Mouse (Mus musculus): ENCODE measurements around the gene Sytl3. TPM values are rescaled to one million over a fixed set of nuclear protein-coding genes. Genes with fewer than 3 reads are reported as not detected.
"Not testable (repeated sequence)": the region's sequence is repeated elsewhere in the genome, so short reads cannot be mapped to it uniquely, and the experiment has no call there.

The Sytl3 gene
- under 1 TPM; 0.16 to 0.34 TPM for total RNA-seq (2021)
- 0.12 and 0.23 TPM in 2 replicates for polyA plus RNA-seq (2012; rRNA removed)
- long read RNA-seq, result 0 reads

DNA sequence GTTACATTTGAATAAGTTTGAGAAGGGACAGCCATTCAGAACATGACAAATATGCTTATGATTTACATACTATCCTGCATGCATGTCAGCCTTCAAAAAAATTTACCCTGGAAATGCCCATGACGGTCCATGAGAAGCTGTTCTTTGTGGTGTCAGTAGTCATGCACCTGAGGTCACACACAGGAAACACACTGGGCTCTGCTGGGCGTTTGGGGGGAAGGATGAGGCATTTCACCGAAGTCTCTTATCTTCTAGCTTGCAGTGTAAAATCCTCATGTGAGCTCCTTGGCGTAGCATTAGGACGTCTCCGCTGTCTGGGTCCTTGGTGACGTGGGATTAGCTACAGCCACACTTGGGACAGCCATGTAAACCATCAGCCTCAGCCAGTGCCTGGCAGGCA lies at the start of gene Sytl3:
TSS of gene Sytl3 (plus strand) at position 293 of the 400 bp plus-strand sequence.
- H3K36me3 ChIP-seq (ENCODE audit: control insufficient read depth, insufficient read depth, low read length); DNase-seq; intact Hi-C loops (cut with DNase I); H3K9ac ChIP-seq (ENCODE audit: low read depth, low read length); H3K27me3 ChIP-seq (ENCODE audit: control insufficient read depth, insufficient read depth, low read length); H3K4me1 ChIP-seq (ENCODE audit: control insufficient read depth, insufficient read depth, low read length); H3K27ac ChIP-seq; H3K4me3 ChIP-seq; H3K79me2 ChIP-seq (replicated peaks; ENCODE audit: control insufficient read depth, insufficient read depth, low read length): not testable (repeated sequence)
- 61% methylated on average over 6 of the region's 7 CpGs for WGBS

DNA sequence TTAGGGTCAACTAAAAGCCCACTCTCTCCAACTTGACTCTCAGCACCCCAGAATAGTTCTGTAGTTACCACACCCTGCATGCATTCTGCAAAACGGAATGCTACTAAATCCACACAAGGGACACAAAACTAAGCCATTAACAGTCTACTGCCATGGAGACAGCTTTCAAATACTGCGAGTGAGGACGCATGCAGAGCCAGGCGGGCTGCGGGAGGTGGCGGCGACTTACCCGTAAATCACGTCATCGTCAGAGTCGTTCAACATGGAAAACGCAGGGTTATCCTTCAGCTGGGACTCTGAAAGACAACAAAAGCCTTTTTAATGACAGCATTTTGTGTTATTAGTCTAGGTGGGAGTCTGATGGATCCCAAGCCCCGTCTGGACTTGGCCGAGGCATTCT lies 45.4 kb upstream of the Sytl3 start:
- H3K36me3 ChIP-seq (ENCODE audit: control insufficient read depth, insufficient read depth, low read length); H3K4me1 ChIP-seq (ENCODE audit: control insufficient read depth, insufficient read depth, low read length); intact Hi-C loops (cut with DNase I); H3K27me3 ChIP-seq (ENCODE audit: control insufficient read depth, insufficient read depth, low read length); H3K4me3 ChIP-seq; H3K79me2 ChIP-seq (replicated peaks; ENCODE audit: control insufficient read depth, insufficient read depth, low read length); H3K27ac ChIP-seq; DNase-seq; H3K9ac ChIP-seq (ENCODE audit: low read depth, low read length): not testable (repeated sequence)
- WGBS, result 93% methylated on average over 12 of the region's 14 CpGs

DNA sequence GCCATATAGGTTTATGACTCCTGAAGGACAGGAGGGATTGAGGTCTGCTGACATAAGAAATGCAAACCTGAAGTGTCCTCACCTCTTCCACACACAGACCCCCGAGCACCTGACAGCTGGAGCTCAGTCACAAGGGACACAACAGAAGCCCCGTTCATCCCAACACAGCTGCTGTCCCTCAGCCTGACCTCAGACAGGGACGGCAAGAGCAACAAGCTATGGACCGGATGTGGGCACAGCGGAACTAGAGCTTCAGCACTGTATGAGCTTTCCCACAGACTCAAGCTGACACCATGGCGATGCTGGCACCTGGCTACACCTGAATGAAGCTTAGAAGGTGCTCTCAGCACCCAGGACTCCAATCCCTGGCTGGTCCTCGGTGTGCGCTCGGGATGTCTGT lies 44.6 kb upstream of the Sytl3 start:
- 76% methylated on average over 6 of the region's 9 CpGs for WGBS
- intact Hi-C loops (cut with DNase I); H3K36me3 ChIP-seq (ENCODE audit: control insufficient read depth, insufficient read depth, low read length); H3K79me2 ChIP-seq (replicated peaks; ENCODE audit: control insufficient read depth, insufficient read depth, low read length); H3K27ac ChIP-seq; H3K4me3 ChIP-seq; DNase-seq; H3K4me1 ChIP-seq (ENCODE audit: control insufficient read depth, insufficient read depth, low read length); H3K27me3 ChIP-seq (ENCODE audit: control insufficient read depth, insufficient read depth, low read length); H3K9ac ChIP-seq (ENCODE audit: low read depth, low read length): not testable (repeated sequence)

DNA sequence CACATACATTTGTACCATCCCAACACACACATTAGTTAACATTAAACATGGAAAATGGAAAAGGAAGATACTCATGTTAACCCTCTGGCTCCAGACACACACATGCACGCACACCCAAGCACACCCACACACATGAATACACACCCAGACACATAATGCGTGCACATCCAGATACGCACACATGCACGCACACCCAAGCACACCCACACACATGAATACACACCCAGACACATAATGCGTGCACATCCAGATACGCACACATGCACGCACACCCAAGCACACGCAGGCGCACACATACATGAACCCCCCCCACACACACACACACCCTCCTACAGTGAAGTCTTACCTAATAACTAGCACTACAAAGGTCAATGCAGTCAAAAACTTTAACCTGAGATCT lies 42.2 kb upstream of the Sytl3 start:
- H3K4me3 ChIP-seq; H3K79me2 ChIP-seq (replicated peaks; ENCODE audit: control insufficient read depth, insufficient read depth, low read length); H3K27me3 ChIP-seq (ENCODE audit: control insufficient read depth, insufficient read depth, low read length); H3K9ac ChIP-seq (ENCODE audit: low read depth, low read length); DNase-seq; H3K4me1 ChIP-seq (ENCODE audit: control insufficient read depth, insufficient read depth, low read length); H3K27ac ChIP-seq; H3K36me3 ChIP-seq (ENCODE audit: control insufficient read depth, insufficient read depth, low read length); intact Hi-C loops (cut with DNase I): not testable (repeated sequence)
- 97% methylated on average over 9 of the region's 9 CpGs for WGBS

DNA sequence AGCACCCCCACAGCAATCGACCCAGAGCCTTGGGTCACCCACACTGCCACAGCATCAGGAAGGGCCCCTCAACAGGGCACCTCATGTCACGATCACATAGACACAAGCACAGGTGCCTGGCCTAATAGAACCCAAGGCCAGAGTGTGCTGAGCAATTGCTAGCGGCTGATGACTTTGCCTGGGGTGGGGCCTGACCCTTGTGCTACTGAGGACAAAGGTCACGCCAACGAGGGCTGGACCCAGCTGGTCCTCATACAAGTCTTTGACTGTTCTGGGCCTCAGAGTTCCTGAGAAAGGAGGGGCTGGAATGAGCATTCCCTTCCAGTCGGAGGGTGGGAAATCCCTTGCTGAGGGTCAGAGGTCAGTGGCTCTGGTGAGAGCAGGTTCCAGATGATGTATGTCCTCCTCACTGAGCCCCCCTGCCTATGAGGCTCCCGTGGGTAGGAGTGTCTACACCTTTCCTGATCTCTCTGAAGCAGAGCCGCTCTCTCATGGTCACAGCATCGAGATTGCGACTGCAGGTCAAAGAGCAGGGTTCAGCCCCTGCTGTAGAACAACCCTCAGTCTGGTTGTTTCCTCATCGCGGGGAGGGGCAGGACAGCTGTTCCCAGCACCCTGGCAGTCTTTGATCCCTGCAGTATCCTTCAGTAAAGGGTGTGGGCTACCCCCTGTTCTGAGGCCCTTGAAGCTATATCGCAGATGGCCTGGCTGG lies 41.0 kb upstream of the Sytl3 start:
- H3K4me1 ChIP-seq (ENCODE audit: control insufficient read depth, insufficient read depth, low read length); H3K4me3 ChIP-seq; H3K27me3 ChIP-seq (ENCODE audit: control insufficient read depth, insufficient read depth, low read length); H3K36me3 ChIP-seq (ENCODE audit: control insufficient read depth, insufficient read depth, low read length); H3K9ac ChIP-seq (ENCODE audit: low read depth, low read length); intact Hi-C loops (cut with DNase I); H3K27ac ChIP-seq; DNase-seq; H3K79me2 ChIP-seq (replicated peaks; ENCODE audit: control insufficient read depth, insufficient read depth, low read length): not testable (repeated sequence)
- WGBS, result 72% methylated on average over 8 of the region's 13 CpGs

DNA sequence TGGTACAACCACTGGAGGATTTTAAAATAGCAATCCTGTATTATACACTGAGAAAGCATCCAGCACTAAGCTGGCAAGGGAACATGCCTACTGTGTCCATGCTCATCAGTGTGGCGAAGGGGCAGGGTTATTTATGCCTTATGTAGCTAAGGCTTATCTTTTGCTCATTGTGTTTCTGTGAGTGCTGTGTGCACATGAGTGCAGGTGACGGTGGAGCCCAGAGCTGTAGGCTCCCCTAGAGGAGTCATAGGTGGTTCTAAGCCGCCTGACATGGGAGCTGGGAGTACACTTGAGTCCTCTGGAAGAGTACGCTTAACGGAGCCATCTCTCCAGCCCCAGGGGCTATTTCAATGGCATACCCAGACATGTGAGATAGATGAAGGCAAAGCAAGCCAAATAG lies 39.6 kb upstream of the Sytl3 start:
- H3K4me1 ChIP-seq (ENCODE audit: control insufficient read depth, insufficient read depth, low read length); DNase-seq; H3K27ac ChIP-seq; H3K4me3 ChIP-seq; H3K27me3 ChIP-seq (ENCODE audit: control insufficient read depth, insufficient read depth, low read length); H3K79me2 ChIP-seq (replicated peaks; ENCODE audit: control insufficient read depth, insufficient read depth, low read length); H3K36me3 ChIP-seq (ENCODE audit: control insufficient read depth, insufficient read depth, low read length); intact Hi-C loops (cut with DNase I); H3K9ac ChIP-seq (ENCODE audit: low read depth, low read length): not testable (repeated sequence)
- 70% methylated on average over 5 of the region's 5 CpGs for WGBS

DNA sequence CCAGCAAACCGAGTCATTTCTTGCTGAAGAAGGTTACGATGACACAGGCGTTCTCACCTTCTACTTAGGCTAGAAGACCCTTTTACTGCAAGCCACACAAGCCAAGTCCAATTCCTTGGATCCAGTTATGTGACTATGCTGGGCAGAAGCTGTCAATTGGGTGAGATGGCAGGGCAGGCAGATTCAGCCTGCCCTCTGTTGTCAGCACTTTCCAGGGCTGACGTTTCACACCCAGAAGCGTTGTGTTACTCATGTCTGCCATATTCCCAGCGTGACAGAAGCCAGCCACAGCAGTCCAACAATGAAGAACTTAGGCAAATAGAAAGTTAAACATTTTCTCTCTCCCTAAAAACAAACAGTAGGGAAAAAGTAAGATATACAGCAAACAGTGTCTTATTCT lies 38.9 kb upstream of the Sytl3 start:
- H3K4me1 ChIP-seq (ENCODE audit: control insufficient read depth, insufficient read depth, low read length); H3K79me2 ChIP-seq (replicated peaks; ENCODE audit: control insufficient read depth, insufficient read depth, low read length); H3K9ac ChIP-seq (ENCODE audit: low read depth, low read length); H3K4me3 ChIP-seq; DNase-seq; H3K27me3 ChIP-seq (ENCODE audit: control insufficient read depth, insufficient read depth, low read length); intact Hi-C loops (cut with DNase I); H3K36me3 ChIP-seq (ENCODE audit: control insufficient read depth, insufficient read depth, low read length); H3K27ac ChIP-seq: not testable (repeated sequence)
- 67% methylated on average over 6 of the region's 6 CpGs for WGBS

DNA sequence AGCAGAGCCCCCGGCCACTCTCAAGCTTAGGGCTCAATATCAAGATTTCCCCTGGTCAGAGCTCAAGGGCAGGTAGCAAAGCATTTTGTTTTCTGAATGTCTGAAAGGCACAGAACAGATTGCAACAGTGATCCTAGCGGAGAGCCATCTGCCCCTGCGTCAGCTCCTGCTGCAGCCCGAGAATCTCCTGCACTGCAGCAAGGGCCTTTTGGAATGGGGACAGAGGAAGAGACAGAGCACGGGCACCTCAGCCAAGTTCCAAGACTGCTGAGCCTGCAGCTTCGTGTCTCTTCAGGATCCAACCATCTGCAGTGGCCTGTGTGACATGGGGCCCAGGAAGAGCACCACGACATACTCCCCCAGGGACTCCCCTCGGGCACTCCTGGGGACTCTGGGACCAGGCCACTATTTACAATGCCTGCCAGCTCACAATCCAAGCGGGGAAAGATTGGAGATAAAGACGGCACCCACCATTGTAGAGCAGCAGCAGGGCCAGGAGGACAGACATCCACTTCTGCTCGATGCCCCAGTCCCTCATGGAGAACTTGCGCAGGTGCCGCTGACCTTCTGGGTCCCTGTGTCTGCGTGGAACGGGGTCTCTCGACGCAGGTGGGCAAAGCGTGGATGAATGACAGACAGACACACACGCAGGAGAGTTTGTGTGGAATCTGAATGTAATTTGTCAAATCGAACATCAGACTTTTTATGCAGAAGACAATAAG lies 38.0 kb upstream of the Sytl3 start:
- H3K4me3 ChIP-seq; H3K9ac ChIP-seq (ENCODE audit: low read depth, low read length); DNase-seq; H3K36me3 ChIP-seq (ENCODE audit: control insufficient read depth, insufficient read depth, low read length); intact Hi-C loops (cut with DNase I); H3K27ac ChIP-seq; H3K4me1 ChIP-seq (ENCODE audit: control insufficient read depth, insufficient read depth, low read length); H3K27me3 ChIP-seq (ENCODE audit: control insufficient read depth, insufficient read depth, low read length); H3K79me2 ChIP-seq (replicated peaks; ENCODE audit: control insufficient read depth, insufficient read depth, low read length): not testable (repeated sequence)
- WGBS, result 79% methylated on average over 18 of the region's 20 CpGs

DNA sequence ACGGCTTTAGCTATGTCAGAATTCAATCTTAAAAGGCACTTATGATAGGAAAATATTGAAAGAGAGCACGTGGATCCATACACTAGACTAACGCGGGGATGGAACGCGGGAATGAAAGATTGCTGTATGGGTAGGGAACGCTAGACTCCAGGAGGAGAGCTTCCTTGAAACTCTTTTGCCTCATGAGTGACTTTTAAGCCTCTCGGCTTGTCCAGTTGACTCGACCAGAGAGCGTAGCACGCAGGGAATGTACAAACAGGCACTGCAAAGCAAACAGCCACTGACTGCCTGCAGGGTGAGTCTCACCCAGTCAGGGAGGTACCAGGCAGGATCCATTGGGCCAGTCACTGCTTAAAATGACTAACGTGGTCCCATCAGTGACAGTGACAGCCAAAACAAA lies 36.9 kb upstream of the Sytl3 start:
- H3K36me3 ChIP-seq (ENCODE audit: control insufficient read depth, insufficient read depth, low read length); DNase-seq; H3K9ac ChIP-seq (ENCODE audit: low read depth, low read length); H3K27me3 ChIP-seq (ENCODE audit: control insufficient read depth, insufficient read depth, low read length); H3K79me2 ChIP-seq (replicated peaks; ENCODE audit: control insufficient read depth, insufficient read depth, low read length); H3K4me1 ChIP-seq (ENCODE audit: control insufficient read depth, insufficient read depth, low read length); intact Hi-C loops (cut with DNase I); H3K4me3 ChIP-seq; H3K27ac ChIP-seq: not testable (repeated sequence)
- WGBS, result 88% methylated on average over 11 of the region's 12 CpGs
